Mouse (Mus musculus) kidney, postnatal 4 days (tissue): ENCODE results near the gene Sycn.
"Not testable (repeated sequence)": the region's sequence is repeated elsewhere in the genome, so short reads cannot be mapped to it uniquely, and the experiment has no call there.

Experiments used
- DNase-seq, 2 experiments: peaks; one replicate each; pipeline ENCODE4 v3.0.0; 2021; ENCODE audit warnings: mixed read lengths in 2 of 2

Gene Sycn

DNA sequence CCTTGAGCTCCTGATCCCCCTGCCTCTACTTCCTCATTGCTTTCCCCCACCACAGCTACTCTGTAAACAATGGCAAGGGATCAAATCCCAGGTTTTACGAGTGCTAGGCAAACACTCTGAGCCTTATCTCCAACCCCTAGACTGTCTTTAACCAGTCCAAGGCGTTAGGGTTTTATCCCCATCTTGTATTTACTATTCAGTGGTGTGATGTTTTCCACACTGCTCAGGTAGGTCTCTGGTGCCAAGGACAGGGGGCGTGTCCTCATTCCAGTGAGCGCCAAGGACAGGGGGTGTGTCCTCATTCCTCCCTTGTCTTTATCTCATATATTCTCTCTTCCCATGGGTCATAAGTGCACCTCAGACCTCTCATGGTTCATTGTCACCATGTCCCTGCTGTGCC, at the start of gene Sycn:
TSS of gene Sycn (plus strand) at position 360 of the 400 bp plus-strand sequence.
- no peak for DNase-seq

DNA sequence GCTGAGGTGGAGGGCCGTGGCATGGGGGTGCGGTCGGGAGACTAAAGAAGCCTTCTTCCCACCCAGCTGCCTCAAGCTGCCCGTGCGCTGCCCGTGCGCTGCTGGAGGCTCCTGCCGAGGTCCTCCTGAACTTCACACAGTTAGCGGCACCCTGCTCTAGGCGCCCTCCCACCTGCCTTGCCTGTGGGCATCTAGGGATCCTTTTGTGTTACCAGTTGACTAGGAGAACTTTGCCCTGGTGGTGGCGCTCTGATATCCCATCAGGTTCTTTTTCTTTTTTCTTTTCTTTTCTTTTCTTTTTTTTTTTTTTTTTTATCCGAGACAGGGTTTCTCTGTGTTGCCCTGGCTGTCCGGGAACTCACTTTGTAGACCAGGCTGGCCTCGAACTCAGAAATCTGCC, 49.8 kb upstream of the Sycn start:
- DNase-seq, result peak in 1 of 2 experiments; percentile 20

DNA sequence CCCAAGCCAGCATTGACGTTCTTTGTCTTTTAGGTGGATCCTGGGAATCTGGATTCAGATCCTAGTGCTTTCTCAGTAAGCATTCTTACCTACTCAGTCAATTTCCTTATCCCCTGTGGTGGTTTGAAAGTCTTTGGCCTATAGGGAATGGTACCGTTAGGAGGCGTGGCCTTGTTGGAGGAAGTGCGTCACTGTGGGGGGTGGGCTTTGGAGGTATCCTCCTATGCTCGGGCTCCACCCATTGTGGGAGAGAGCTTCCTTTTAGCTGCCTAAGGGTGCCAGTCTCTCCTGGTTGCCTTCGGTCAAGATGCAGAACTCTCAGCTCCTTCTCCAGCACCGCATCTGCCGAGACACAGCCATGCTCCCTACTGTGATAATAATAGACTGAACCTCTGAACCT, 48.4 kb upstream of the Sycn start:
- DNase-seq, result no peak

DNA sequence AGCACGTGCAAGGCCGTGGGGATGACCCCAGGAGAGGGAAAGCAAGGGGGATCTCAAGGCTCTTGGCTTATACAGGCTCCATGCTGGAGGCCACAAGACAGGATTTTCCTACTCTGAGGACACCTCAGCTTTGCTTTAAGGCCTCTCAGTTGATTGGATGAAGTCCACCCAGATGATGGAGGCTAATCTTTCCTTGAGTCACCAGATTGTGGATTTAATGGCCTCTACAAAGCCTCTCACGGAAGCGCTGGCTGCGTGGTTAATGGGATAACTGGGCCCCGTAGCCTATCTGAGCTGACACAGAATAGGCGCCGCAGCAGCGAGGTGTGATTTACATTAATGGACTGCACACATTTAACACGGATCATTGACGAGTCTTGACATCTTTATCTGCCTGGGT, 45.3 kb upstream of the Sycn start:
- no peak for DNase-seq

DNA sequence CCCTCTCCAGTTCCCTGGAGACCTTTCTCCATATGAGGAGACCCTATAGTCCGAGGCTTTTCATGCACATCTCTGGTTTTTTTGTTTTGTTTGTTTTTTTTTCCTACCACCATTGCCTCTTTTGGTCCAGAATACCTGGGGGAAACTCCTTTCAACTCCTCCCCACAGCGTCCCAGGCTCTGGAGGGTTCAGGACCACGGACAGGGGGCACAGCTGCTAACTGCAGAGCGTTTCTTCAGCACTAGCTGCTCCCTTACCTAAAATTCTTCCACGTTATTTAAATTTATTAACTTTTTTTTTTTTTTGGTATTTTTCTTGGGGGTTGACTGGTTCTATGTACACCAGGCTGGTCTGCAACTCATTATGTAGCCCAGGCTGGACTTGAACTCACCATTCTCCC, 35.1 kb upstream of the Sycn start:
- DNase-seq, result peak; percentile 77

DNA sequence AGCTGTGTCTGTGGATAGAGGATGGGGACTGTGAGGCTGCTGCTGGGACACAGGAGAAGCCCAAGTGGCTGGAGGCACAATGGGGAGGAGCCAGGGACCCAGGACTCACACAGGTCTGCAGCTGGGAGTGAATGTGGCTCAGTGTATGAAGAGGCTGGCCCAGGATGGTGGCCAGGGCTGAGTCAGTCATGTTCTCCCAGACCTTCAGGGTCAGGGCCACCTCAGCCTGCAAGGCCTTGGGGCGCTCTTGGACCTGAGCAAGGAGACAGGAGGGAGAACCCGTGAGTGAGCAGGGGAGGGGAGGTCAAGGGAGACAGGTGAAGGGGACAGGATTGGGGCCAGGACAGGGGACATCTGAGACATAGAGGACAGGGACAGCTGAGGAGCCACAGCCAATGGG, 31.6 kb upstream of the Sycn start:
- DNase-seq, result not testable (repeated sequence)

DNA sequence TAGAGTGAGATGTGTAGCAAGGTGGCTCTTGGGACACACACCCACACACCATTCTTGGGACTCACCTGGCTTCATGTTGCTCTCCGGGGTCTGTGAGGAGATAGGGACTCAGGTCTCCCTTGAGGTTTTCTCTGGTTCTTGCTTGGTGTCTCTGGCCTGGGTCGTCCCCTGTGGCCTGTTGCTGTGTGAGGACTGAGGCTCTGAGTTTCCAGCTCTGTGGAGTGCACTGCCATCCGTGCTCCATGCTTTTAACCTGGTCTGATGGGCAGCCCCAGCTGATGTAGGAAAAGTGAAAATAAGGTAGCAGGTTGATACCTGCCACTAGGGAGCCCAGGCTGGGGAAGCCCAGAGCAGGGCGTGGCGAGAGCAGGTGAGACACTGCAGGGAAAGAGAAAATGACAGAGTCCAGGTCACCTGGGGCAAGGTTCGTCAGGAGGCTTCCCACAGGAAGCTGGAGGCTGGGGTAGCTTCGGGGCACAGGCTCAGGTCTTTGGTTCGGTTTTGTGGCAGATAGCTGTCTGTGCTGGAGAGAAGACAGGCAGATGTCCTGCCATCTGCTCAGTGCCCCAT, 30.2 kb upstream of the Sycn start, which contains the start of gene Ifnl2:
TSS of gene Ifnl2 (minus strand) at position 51 of the 570 bp plus-strand sequence.
- not testable (repeated sequence) for DNase-seq

DNA sequence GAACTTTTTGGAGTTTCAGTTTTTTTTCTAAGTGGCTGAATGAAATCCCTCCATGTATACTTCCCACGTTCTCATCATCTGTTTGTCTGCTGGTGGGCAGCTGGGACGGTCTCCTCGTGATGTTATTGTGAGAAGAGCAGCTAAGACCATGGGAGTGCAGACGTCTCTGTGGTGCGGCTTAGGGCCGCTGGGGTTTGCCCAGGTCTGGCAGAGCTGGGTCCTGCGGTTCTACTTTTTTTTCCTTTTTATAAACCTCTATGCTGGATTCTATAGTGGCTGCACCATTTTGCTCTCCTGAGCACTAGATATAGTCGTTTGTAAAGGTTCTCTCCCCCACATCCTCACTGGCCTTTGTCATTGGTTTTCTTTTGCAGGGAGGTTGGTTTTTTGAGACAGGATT, 29.2 kb upstream of the Sycn start:
- DNase-seq, result no peak

DNA sequence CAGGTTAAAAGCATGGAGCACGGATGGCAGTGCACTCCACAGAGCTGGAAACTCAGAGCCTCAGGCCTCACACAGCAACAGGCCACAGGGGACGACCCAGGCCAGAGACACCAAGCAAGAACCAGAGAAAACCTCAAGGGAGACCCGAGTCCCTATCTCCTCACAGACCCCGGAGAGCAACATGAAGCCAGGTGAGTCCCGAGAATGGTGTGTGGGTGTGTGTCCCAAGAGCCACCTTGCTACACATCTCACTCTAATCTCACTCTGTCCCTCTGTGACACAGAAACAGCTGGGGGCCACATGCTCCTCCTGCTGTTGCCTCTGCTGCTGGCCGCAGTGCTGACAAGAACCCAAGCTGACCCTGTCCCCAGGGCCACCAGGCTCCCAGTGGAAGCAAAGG, 18.1 kb upstream of the Sycn start, which contains the start of gene Ifnl3:
TSS of gene Ifnl3 (plus strand) at position 301 of the 400 bp plus-strand sequence.
- DNase-seq, result not testable (repeated sequence)

DNA sequence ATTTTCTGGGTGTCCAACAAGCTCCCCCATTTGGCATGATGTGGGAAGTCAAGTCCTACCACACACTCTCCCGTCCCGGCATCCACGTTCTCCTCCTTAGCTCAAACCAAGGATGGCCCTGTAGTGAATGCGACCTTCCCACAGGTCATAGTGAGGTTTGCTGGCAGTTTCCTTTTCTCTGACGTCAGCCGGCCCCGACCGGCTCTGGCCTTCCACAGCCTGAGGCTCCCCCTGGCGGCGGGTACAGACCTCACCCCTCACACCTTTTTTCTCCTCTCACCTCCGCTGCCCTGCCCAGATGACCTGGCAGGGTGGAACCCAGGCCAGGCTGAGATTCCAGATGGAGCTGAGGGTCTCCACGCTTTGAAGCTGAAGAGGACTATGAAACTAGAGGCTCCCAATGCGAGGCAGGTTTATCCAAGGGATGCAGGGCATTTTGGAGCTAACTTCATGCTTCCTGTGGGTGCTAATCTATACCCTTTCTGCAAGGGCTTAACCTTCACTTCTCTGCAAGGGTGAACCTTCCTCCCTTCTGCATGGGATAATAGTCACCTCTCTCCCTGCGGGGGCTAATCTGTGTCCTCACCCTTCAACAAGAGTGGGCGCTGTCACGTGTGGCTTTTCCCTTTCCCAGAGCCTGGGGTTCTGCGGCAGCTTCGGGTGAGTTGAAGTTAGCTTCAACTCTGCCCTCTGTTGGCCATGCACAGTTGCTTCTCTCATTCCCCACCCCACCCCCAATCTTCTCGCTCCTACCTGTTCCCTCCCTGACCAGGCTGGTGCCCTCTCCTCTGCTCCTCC, 12.6 kb upstream of the Sycn start:
- peak; percentile 90 to 91 for DNase-seq

DNA sequence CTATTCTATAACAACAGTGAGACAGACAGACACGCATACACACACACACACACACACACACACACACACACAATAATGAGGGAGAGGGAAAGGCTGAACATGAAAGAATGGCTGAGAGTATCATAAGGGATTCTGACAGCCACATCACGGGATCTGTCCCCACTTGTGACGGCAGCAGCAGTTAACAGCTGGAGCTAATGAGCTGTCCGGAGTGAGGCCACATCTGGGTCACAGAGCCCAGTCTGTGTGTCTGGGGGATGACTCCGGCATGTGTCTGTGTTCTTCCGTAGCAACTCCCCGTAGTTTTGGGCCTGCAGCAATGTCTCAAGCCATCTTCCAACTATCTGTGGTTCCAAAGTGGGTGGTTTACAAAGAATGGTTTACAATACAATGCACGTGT, 8.7 kb upstream of the Sycn start:
- DNase-seq, result no peak

DNA sequence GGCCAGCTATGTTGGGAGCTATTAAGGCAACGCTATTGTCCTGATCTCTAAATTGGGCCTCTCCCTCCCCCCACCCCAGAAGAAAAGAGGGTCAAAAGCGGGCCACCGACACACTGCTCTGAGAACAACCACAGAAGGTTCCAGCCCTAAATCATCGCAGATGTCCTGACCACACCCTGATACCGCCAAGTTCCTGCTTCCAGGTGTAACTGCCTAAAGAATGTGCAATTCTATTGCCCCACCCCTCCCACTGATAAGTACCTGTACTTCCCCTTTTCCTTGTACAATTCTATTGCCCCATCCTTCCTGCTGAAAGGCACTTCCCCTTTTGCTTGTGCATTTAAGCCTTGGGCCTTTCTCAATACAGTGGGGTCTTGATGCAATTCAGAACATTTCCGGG, 1.8 kb upstream of the Sycn start:
- DNase-seq, result not testable (repeated sequence)

DNA sequence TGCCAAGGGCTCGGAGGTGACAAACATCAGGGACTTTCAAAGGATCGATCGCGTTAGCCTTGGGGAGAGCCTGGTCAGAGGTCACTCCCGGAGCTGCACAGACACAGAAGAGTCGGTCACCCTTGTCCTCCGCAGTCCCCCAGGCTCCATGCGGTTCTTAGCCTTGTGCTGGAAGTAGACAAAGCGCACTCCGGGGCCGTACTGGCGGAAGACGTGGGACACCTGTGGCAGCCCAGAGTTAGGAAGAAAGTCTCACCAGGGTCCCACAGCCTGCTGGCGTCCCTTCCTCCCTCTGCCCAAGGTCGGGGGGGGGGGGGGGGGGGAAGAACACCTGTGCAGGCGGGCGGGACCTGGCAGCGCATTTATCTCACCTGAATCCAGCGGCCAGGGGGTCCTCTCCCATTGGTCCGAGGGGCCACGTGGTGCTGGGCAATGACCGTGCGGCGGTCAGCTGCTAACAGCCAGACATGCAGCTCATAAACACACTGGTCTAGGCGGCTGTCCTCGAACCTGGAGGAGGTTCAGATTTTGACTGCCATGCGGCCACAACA, 3.4 kb downstream of the Sycn start:
- peak; percentile 45 to 66 for DNase-seq

DNA sequence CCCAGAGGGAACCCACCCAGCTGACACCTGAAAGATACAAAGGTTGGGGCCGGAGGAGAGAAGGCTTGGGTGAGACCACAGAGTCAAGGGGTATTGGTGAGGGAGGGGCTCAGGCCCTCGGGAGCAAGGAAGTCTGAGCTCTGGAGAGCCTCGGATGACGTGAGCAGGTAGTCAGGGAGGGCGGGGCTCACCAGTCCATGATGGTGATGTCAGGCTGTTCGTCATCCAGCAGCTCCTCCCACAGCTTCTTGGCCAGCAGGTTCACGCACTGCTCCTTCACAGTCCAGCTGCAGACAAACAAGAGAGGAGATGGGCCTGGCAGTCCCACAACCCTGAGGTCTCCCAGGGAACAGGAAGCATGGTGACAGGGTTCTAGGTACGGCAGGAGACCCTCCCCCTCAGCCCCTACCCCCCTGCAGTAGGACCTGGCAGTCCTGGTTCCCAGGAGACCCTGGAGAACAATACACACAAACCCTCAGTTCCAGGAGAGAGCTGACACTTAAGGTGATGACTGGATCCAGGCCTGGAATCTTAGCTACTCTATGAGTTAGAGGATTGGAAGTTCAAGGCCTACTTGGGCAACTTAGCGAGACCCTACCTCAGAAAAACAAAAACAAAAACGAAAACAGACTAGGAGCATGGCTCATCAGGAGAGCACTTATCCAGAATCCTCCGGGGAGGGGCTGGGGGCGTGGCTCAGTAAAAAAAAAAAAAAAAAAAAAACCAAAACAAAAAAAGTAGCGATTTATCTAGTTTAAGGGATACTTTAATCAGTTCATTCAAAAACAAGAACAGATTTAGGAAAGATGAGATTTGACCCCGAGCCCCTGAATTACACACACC, 4.6 kb downstream of the Sycn start:
- peak; percentile 41 to 57 for DNase-seq

DNA sequence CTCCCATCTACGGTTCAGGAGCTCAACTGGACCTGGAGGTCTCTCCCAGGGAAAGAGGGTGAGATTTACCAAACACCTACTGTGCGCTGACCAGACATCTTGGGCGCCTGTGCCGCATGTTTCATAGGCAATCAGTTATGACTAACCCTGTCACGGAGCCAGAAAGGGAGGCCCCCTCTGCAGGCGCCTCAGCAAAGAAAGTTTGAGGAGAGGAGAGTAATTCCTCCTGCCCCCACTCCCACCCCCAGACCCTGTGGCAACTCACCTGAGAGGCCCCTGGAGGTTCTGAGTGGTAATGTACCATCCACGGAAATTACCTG, 5.2 kb downstream of the Sycn start:
- no peak for DNase-seq

DNA sequence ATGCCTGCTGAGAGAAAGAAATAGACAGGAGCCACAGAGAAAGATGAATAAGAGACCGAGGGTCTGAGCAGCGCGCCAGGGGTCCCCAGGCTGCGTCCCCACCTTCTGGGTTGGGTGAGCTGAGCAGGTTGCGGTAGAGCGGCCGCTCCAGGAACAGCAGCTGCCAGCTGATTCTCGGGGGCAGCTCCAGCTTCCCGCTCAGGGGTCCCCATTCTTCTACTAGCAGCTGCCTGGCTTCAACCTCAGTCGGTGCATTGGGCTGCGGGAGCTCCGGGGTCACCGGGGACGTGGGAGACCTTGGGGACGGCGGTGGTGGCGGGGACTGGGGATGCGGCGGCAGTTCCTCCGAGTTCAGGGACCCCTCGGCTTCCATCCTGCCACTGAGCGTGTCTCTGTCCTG, 6.0 kb downstream of the Sycn start:
- no peak for DNase-seq

DNA sequence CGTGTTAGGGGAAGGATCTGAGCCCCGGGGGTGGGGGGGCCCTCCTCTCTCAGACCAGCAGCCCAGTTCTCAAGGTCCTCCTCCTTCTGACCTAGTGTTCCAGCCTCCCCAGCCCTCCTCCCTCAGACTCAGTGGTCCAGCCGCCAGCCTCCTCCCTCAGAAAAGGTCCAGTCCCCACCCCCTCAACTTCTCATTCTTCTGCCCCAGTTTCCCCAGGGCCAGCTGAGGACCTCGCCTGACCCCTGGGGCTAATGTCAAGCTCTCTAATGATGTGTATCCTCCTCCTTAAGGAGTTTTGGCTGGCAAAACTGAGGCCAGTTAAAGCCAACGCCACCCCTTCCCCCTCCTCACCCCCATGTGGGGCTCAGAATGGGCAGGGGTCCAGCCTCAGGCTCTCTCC, 6.5 kb downstream of the Sycn start, which contains the start of gene Nccrp1:
TSS of gene Nccrp1 (minus strand) at position 101 of the 400 bp plus-strand sequence.
- DNase-seq, result no peak

DNA sequence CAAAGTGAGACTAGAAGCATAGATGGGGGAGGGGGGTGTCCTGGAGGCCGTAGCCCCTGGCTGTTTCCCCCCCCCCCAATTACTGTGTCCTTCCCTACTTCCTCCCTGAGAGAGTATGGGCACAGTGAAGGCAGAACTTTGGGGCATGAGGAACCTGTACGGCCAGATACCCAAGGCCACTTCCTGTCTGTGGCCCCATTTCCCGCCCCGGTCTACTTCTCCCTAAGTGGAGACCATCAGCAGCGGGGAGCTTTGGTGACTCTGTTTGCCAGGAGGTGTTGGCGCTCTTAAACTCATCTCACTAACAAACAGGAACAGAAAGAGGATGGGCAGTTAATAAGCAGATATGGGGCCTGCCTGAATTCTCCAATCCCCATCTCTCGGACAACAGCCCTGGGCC, 6.9 kb downstream of the Sycn start:
- DNase-seq, result no peak

DNA sequence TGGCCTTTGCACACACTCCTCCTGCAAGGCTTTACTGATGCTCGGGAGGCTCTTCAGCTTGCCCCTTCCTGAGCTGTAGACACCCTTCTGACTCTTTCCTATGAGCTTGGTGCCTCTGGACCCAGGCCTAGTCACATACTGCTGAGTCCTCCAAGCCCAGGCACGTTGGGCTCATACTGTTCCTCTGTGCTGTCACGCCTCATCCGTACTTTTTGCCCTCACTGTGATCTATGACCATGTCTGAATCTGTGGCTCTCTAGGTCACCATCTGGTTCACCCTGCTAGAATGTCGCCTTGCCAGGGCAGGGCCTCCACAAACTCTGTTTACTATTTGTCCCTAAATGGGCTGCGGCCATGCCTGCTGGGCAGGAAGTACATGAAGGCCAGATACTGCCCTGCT, 12.4 kb downstream of the Sycn start:
- DNase-seq, result no peak

DNA sequence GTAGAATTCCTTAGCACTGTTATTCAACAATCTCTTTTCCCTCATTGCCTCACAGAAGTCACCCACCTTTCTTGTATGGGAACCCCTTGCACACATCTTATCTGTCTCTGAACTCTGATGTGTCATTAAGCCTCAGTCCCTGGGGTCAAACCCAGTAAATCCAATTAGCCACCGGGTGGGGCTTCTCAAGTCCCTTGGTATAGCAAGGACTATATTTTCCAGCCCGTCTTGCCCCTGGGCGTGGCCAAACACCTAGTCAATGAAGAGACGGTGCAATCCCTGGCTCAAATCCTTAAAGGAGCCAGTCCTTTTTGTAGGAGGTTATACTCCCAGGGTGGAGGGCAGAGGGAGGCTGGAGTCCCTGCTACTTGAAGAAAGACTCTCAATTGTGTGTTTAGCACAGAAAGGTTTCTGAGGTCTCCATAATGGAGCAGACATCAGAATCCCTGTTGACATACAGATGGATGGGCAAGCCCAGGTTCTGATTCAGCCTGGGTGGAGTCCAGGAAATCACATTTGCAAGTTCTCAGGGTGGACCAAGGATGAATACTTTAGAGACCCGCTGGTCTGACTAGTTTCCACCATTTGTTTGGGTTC, 15.4 kb downstream of the Sycn start:
- DNase-seq, result no peak

DNA sequence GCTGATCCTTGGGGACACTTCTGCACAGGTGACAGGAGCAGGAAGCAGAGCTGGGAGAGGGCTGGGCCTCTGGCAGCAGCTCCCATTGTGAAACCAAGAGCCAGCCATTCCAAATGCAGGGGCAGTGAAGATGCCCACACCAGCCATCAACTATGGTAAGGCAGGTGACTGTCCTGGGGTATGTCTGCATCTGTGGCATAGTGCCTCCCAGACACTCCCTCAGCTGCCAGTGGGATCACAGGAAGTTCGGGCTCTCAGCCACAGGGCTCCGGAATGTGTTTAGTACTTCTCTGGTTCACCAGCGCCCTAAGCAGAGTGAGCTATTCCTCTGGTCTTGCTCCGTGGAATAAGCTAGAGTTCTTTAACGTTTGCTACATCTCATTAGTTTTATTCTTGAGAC, 16.4 kb downstream of the Sycn start:
- no peak for DNase-seq

DNA sequence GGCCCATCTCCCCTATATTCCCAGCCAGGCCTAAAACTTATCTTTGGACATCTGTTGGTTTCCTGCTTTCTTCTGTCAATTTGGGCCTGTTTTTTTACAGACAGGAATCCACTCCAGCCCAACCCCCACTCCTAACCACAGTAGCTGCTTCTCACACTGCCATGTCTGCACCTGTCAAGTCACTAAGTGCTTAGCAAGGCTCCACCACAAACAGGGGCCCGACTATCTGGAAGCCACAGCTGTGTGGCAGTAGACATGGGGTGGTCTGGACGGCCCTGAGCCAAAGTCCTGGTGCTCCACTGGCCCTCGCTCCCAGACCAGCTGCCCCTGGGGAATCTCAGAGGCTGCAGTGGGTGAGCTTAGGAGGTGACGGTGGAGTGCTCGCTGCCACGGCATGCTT, 17.0 kb downstream of the Sycn start:
- DNase-seq, result no peak

DNA sequence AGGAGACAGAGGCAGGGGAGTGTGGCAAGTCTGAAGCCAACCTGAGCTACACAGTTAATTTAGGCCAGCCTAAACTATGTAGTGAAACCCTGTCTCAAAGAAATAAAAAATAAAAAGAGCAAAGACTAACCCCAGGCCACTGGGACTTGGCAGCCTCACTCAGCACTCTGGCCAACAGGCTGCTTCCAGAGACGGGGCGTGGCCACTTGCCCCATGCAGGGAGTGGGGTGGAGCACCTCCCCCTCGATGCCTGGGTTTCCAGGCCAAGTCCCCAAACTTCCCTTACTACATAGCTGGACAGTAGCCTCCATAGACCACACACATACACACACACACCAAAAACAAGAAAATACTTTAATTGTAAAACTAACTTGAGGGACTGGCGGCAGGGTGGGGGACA, 17.8 kb downstream of the Sycn start:
- DNase-seq, result peak; percentile 72 to 81
